Mouse (Mus musculus): ENCODE measurements at regions not wholly inside any gene's neighbourhood (a gene's known extent, or its start where the extent isn't known, plus 50 kb on each side); places are given as distances from the start of the nearest gene placed in this dataset.

- DNase-seq, result no peak
Observed at GRCm38 (mm10) chr1:13424524-13424923, 2010.6 kb downstream of the A830018L16Rik start.

DNA sequence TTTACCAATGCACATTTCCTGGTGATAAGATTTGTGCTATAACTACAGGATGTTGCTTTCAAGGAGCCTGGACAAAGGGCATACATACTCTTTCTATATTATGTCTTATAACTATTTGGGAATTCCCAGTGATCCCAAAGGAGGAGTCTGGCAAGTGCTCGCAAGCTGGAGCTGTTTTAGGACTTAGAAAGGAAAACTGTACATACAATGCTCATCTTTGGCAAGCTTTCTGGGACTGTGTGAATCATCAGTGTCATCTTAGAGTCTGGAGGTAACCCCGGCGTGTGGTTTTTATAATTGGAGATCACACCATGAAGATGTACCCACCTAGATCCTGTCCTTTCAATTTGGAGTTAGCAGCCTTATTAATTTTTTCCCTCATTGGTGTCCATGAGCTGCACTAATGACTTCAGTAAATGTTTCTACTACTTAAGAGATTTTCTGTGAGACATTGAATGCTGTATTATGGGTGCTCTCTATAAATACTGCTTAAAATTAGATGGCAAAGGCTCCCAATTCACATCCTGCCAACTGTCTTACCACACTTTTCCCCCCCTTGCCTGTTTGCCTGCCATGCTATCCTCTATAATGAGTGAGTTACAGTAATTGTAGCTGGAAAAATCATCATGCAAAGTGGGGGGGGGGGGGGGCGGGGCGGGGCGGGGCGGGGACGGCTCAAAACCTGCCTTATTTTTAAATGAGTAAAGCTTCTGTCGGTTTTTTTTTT is 2011.9 kb downstream of the A830018L16Rik start:
- DNase-seq, result no peak

GRCm38 (mm10) chr1:13426328-13427067 is 2012.6 kb downstream of the A830018L16Rik start:
- DNase-seq, result peak; percentile 74 to 78

GRCm38 (mm10) chr1:13427068-13427434 is 2013.1 kb downstream of the A830018L16Rik start:
- no peak for DNase-seq

GRCm38 (mm10) chr1:13427501-13428207 is 2013.7 kb downstream of the A830018L16Rik start:
- DNase-seq, result no peak

- no peak for DNase-seq
Observed at GRCm38 (mm10) chr1:13437747-13438394, 2024.0 kb downstream of the A830018L16Rik start.

DNA sequence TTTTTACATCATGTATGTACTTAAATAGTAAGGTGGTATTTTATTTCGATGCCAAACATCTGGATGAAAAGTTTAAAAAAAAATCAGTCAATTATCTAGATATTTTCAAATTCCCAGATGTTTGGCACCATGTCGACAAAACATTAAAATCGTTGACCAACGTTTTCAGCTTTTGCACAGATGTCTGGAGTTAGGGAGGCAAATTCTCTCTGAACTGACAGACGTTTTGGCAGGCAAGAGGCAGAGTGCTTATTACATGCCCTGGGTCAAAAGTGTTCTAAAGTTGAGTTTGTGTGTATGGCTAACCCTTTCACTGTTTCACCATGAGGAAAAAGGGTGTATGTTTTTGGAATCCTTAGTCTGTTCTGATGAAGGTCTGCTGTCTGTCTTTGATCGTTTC is 2028.5 kb downstream of the A830018L16Rik start:
- no peak for DNase-seq

- no peak for DNase-seq
Observed at GRCm38 (mm10) chr1:13454534-13454933, 2040.6 kb downstream of the A830018L16Rik start.

- DNase-seq, result no peak
Observed at GRCm38 (mm10) chr1:13455572-13455971, 2041.7 kb downstream of the A830018L16Rik start.

DNA sequence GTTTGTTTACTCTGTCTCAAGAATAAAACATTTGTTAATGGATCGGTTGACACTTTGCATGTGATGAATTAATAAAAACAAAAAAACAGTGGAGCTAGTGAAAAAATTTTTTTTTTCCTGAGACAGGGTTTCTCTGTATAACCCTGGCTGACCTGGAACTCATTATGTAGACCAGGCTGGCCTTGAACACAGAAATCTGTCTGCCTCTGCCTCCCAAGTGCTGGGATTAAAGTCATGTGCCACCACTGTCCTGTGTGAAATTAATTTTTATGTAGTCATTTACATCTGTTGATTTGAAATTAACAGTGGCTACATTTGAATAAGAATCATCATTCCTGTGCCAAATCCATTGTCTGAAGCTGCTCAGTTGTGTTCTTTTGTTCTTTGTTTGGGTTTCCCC is 2050.4 kb downstream of the A830018L16Rik start:
- DNase-seq, result no peak

- no peak for DNase-seq
Observed at GRCm38 (mm10) chr1:13467174-13467573, 2053.3 kb downstream of the A830018L16Rik start.

DNA sequence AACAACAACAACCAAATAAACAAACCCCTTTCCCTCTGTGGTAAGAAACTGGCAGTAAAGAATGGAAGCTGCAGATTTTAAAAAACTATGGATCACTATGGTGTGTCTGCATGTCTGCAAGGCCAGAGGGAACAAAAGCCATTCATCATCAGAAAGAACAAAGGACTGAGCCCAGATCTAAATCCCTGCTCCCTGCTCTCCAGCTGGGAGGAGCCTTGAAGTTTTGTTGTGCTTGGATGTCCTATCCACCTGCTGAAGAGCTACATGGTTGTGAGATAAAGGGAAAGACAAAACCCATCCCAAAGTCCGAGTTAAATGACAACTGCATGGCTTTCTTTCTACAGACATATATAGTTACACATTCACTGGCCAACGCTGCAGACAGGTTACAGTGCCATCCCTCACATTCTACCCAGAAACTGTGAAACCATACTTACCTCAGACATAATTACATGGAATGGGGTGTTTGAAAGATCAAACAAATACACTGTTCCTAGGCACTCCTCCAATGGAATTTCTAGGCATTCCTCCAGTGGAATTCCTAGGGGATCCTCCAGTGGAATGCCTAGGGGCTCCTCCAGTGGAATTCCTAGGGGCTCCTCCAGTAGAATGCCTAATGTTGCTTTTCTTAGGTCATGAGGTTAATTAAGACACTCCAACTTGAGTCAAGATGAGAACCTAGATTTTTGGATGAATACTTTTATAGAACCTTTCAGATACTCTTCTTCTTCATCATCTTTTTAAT is 2054.2 kb downstream of the A830018L16Rik start:
- no peak for DNase-seq

- DNase-seq, result peak; percentile 9 to 34
Observed at GRCm38 (mm10) chr1:13494727-13495404, 2081.0 kb downstream of the A830018L16Rik start.

GRCm38 (mm10) chr1:13496386-13496785 is 2082.5 kb downstream of the A830018L16Rik start:
- DNase-seq, result no peak

DNA sequence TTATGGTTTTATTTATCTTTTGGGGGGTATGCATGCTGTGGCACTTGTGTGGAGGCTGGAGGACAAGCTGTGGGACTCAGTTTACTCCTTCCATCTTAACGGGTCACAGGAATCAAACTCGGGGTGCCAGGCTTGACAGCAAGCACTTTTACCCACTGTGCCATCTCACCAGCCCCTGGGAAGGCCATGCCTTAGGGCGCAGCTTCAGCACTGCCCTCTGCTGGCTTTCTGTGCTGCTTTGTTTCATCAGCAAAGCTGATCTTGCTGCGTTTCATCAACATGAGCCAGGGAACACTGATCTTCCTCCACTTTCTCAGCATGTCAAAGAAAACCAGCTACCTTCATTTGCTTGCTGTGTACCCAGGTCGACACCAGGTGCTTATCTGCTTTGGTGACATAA is 2086.6 kb downstream of the A830018L16Rik start:
- DNase-seq, result peak; percentile 55 to 65

- no peak for DNase-seq
Observed at GRCm38 (mm10) chr1:13501938-13502337, 2088.0 kb downstream of the A830018L16Rik start.

GRCm38 (mm10) chr1:13513761-13514160 is 2099.9 kb downstream of the A830018L16Rik start:
- no peak for DNase-seq
